Mouse (Mus musculus) ZHBTc4 (cell line): ENCODE data around the gene Thada.

ENCODE experiments used
- DNase-seq: peaks from one replicate; pipeline ENCODE4 v3.0.0-alpha.2; 2011; ENCODE audit warnings: low read depth, low spot score

The Thada gene

GRCm38 (mm10) chr17:84163066-84163785 lies 302.8 kb downstream of the Thada start:
- DNase-seq = no peak

GRCm38 (mm10) chr17:84162211-84162760 lies 303.7 kb downstream of the Thada start:
- no peak for DNase-seq

GRCm38 (mm10) chr17:84161231-84161854 lies 304.7 kb downstream of the Thada start:
- DNase-seq = no peak

- no peak for DNase-seq
Observed at GRCm38 (mm10) chr17:84158891-84159290, 307.1 kb downstream of the Thada start.

GRCm38 (mm10) chr17:84158461-84158795 lies 307.6 kb downstream of the Thada start:
- no peak for DNase-seq

GRCm38 (mm10) chr17:84157743-84158460 lies 308.1 kb downstream of the Thada start:
- DNase-seq = no peak

- DNase-seq = no peak
Observed at GRCm38 (mm10) chr17:84156748-84157742, 309.0 kb downstream of the Thada start.

GRCm38 (mm10) chr17:84156227-84156573 lies 309.8 kb downstream of the Thada start:
- no peak for DNase-seq

GRCm38 (mm10) chr17:84155516-84156226 lies 310.3 kb downstream of the Thada start:
- DNase-seq = no peak

GRCm38 (mm10) chr17:84155029-84155338 lies 311.0 kb downstream of the Thada start:
- no peak for DNase-seq

- DNase-seq = no peak
Observed at GRCm38 (mm10) chr17:84154302-84155028, 311.5 kb downstream of the Thada start.

GRCm38 (mm10) chr17:84152976-84153786 lies 312.8 kb downstream of the Thada start:
- no peak for DNase-seq

GRCm38 (mm10) chr17:84152206-84152975 lies 313.6 kb downstream of the Thada start:
- DNase-seq = no peak

- no peak for DNase-seq
Observed at GRCm38 (mm10) chr17:84151306-84151705, 314.7 kb downstream of the Thada start.

- no peak for DNase-seq
Observed at GRCm38 (mm10) chr17:84150291-84150690, 315.7 kb downstream of the Thada start.

- DNase-seq = no peak
Observed at GRCm38 (mm10) chr17:84149566-84149965, 316.4 kb downstream of the Thada start.

- DNase-seq = no peak
Observed at GRCm38 (mm10) chr17:84148499-84149484, 317.2 kb downstream of the Thada start.
